Mouse (Mus musculus) lung, embryonic 16.5 days (tissue): ENCODE data around the gene Spats2l. TPM values are rescaled to one million over a fixed set of nuclear protein-coding genes. Genes with fewer than 3 reads are reported as not detected.
A peak's percentile ranks its signal among the peaks of the same experiment; 100 is the strongest.

Experiments
- ATAC-seq: fragments of 200-750 bp; cut with Nextera tagmentation; 2 replicates; pipeline ENCODE4 v1.8.0; 2017; ENCODE audit warnings: low read depth, mild to moderate bottlenecking, moderate library complexity
- H3K27ac ChIP-seq: fragments of 300-500 bp; sonication (generic); 2 replicates; pipeline ENCODE4 v1.5.1; 2014; ENCODE audit warnings: mild to moderate bottlenecking, control low read depth, low read length
- H3K27me3 ChIP-seq: fragments of 300-500 bp; sonication (generic); 2 replicates; pipeline ENCODE4 v1.6.1; 2014; ENCODE audit warnings: low read depth, low read length, mixed read lengths; ENCODE audit not compliant: control insufficient read depth, insufficient read depth
- H3K36me3 ChIP-seq: fragments of 300-500 bp; sonication (generic); 2 replicates; pipeline ENCODE4 v1.6.1; 2014; ENCODE audit warnings: low read length; ENCODE audit not compliant: control insufficient read depth, insufficient read depth
- H3K4me1 ChIP-seq: fragments of 300-500 bp; sonication (generic); replicated peaks from 2 replicates; pipeline ENCODE4 v1.6.1; 2014; ENCODE audit warnings: low read length, mixed read lengths; ENCODE audit not compliant: control insufficient read depth, insufficient read depth
- H3K4me2 ChIP-seq: fragments of 300-500 bp; sonication (generic); 2 replicates; pipeline ENCODE4 v1.6.1; 2014; ENCODE audit warnings: low read depth, low read length, control low read depth
- H3K4me3 ChIP-seq: fragments of 300-500 bp; sonication (generic); 2 replicates; pipeline ENCODE4 v1.5.1; 2014; ENCODE audit warnings: mild to moderate bottlenecking, low read length, control low read depth
- H3K9ac ChIP-seq: fragments of 300-500 bp; sonication (generic); 2 replicates; pipeline ENCODE4 v1.6.1; 2014; ENCODE audit warnings: low read length, control low read depth
- H3K9me3 ChIP-seq: fragments of 300-500 bp; sonication (generic); 2 replicates; pipeline ENCODE4 v1.6.1; 2016; ENCODE audit warnings: low read length; ENCODE audit not compliant: control insufficient read depth
- WGBS: fragments of 180-500 bp; shearing (Covaris S2); extraction: QIAGEN DNeasy Blood & Tissue Kit; methylation state at CpG from one replicate; pipeline ENCODE4 v1.1.7; 2014; 5-methylcytosine and 5-hydroxymethylcytosine counted together
- polyA plus RNA-seq: library from polyadenylated mRNA; unstranded; fragments of >200 nt; fragmentation: Nextera tagmentation; extraction: Ambion mirVana; gene quantifications from 2 replicates; pipeline ENCODE4 v1.2.1, GENCODE M21; 2015

Gene Spats2l
- polyA plus RNA-seq, 1 experiment from 2014 or later = 76.9 TPM

DNA sequence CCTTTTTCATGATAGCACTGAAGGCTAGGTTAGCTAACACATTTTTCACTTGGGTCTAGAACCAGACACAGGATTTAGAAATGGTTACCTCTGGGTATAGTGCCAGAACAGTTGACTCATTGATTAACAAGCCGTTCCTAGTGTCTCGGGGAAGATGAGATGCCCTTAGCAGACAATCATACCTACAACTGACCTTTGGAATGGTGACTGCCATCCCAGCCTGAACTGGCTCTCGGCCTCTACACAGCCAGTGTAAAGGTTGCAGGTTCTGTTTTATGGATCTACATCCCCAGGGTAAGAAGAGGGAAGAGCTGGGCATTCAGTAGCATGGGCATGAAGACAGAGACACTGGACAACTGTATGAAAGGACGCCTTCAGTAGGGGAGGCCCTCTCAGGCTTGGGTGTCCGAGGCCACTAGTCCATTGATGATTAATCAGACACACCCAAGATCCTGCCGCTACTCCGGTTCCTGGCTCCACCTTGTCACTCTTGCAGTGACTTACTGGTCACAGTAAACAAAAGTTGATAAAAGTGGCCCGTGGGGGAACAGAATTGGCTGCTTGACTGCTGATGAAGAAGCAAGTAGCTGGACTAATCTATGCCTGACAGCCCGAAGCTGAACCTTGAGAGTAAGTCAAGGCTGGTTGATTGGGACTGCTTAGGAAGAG, 71.2 kb downstream of the Spats2l start:
- Histone ChIP-seq H3K27ac (no peak overlapping the region), H3K4me1 (peaks cover 26% of the 10 kb centered on the region), H3K36me3 (no peaks in the 10 kb centered on the region), H3K9me3 (no peaks in the 10 kb centered on the region), H3K27me3 (no peaks in the 10 kb centered on the region), H3K9ac (no peak overlapping the region), H3K4me3 (no peak overlapping the region), H3K4me2 (no peak overlapping the region)
- 58% methylated on average over 9 of the region's 9 CpGs for WGBS
- no peak for ATAC-seq

DNA sequence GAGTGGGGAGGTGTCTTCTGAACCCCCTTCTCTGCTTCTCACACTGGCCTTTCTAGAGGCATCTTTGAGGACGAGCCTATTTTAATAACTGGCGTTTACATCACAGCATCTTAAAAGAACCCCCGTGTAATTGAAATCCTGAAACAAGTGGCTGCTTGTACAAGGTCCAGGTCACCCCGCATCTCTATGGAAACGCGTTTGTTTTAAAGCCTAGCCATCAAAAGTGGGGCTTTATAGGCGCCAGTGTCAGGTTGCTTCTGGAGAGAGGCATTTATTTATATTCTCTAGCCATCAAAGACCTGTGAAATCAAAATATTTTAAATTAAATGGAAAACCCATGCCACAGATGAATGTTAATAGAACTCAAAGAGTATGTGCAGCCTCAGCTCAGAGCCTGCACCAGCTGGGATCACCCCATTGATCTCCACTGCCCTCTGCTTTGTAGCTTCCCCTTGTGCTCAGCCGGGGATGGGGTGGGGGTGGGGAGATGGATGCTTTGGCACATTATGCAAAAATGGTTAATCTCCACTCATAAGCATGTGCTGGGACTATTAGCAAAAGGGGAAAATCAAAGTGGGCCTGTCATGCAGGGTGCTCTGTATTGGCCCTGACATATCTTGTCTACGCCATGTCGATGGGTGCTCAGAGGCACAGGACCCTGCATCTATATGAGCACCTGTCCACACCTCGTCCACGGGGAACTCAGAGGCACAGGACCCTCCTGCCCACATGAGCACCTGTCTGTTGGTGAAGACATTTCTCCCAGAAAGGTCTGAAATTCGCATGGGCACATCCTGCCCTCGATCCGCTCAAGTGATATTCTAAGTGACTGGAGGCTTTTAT, 73.1 kb downstream of the Spats2l start:
- no peak overlapping the region for H3K4me2 ChIP-seq
- H3K36me3 ChIP-seq = no peaks in the 10 kb centered on the region
- peaks cover 29% of the 10 kb centered on the region for H3K4me1 ChIP-seq
- WGBS = 43% methylated on average over 15 of the region's 15 CpGs
- H3K9ac ChIP-seq = no peak overlapping the region
- ATAC-seq = no peak
- no peaks in the 10 kb centered on the region for H3K27me3 ChIP-seq
- peak overlapping the region; percentile 61 for H3K27ac ChIP-seq
- no peaks in the 10 kb centered on the region for H3K9me3 ChIP-seq
- no peak overlapping the region for H3K4me3 ChIP-seq

DNA sequence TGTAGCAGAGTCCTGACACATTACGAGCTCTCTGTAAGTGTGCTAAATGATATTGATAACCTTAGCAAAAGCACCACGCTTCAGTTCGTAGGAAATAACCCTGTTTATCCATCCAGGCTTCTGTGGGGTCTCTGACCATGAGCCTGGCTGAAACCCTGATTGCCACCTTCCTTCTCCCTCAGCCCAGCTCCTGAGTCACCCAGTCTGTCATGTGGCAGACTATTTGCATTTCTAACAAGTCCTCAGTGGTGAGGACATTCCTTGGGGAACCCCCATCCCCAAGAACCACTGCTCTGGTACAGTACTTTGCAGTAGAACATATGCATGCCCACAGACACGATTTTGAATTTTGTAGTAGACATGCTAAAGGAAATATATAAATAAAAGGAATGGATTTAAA, 75.1 kb downstream of the Spats2l start:
- Histone ChIP-seq H3K9ac (no peak overlapping the region), H3K27me3 (no peaks in the 10 kb centered on the region), H3K4me1 (peaks cover 39% of the 10 kb centered on the region), H3K27ac (0 out of 2 replicates have a peak overlapping the region, but pooled peaks have one; percentile 12), H3K36me3 (no peaks in the 10 kb centered on the region), H3K4me2 (no peak overlapping the region), H3K9me3 (no peaks in the 10 kb centered on the region), H3K4me3 (no peak overlapping the region)
- ATAC-seq = no peak
- 71% methylated on average over 4 of the region's 4 CpGs for WGBS

DNA sequence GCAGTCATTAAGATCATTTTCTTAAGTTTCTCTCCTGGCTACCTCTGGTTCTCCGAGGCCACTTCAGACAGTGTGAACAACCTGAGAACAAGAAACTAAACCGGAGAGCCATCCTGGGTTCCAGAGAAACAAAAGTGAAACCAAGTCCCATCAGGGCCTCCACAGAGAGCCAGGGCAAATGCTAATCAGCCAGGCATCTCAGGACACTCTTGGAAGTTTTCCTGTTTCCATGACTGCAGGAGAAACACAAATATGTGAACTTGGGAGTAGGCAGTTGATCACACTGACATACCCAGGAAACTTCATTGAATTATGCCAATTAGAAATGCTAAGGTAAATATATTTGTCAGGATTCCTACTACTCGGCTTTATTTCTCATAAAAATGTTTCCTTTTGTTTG, 76.0 kb downstream of the Spats2l start:
- Histone ChIP-seq H3K36me3 (no peaks in the 10 kb centered on the region), H3K4me2 (peak overlapping the region; percentile 27; the same call in 1 of the 2 replicates), H3K9ac (no peak overlapping the region), H3K27me3 (no peaks in the 10 kb centered on the region), H3K27ac (no peak overlapping the region), H3K9me3 (no peaks in the 10 kb centered on the region), H3K4me1 (peaks cover 39% of the 10 kb centered on the region), H3K4me3 (no peak overlapping the region)
- ATAC-seq = peak; percentile 26; the same call in 1 of the 2 replicates
- WGBS = 47% methylated on average over 3 of the region's 3 CpGs

DNA sequence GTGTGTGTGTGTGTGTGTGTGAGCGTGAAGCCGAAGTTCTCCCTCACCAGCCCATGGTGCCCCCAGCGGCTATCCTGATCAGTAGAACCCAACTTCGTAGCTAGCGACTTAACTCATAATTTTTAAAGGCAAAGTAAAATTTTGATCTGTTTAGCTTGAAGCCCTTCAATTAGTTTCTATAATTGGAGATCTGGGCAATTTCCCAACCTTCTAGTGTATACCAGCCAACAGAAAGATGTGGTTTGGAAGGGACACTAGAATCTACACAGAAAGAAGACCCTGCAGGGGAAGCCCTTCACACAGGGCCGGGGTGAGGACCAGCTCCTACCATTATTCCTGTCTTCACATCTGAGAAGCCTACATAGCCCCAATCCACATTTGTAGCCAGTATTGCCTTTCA, 77.9 kb downstream of the Spats2l start:
- 70% methylated on average over 6 of the region's 6 CpGs for WGBS
- H3K27ac ChIP-seq = peak overlapping the region; percentile 70; the same call in 1 of the 2 replicates
- H3K9me3 ChIP-seq = no peaks in the 10 kb centered on the region
- no peak overlapping the region for H3K4me3 ChIP-seq
- no peaks in the 10 kb centered on the region for H3K27me3 ChIP-seq
- no peak overlapping the region for H3K4me2 ChIP-seq
- peaks cover 28% of the 10 kb centered on the region for H3K4me1 ChIP-seq
- ATAC-seq = peak; percentile 21; the same call in 1 of the 2 replicates
- H3K36me3 ChIP-seq = no peaks in the 10 kb centered on the region
- H3K9ac ChIP-seq = no peak overlapping the region

DNA sequence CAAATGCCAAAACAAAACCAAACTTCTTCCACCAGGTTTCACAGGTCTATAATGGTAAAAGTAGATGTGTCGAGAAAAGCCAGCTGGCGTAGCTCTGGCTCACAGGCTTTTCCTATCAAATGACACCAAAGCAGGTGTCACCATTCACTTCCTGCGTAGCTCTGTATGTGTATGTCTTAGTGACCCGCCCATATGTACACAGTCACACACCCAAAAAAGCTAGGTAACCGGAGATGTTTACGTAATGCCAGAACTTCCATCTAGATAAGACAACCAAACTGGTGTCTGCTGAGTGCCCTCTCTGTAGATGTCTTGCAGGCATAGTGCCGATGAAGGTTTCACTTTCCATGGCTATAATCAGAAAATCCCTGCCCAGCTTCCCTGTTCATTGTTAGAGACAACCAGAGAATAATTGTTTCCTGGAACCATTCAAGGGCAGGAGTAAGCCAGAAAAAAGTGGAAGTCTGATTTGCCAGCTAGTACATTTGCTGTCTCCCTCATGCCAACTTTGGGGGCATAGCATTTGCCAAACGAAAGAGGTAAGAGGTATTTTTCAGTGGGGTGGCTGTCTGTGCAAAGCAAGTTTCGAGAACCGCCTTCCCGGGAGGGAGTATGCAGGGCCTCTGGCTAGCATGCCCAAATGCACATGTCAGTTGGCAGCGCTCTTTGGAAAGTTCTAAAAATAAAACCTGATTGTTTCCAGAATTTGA, 78.8 kb downstream of the Spats2l start:
- Histone ChIP-seq H3K27me3 (no peaks in the 10 kb centered on the region), H3K27ac (peak overlapping the region; percentile 70), H3K9ac (no peak overlapping the region), H3K4me1 (peaks cover 22% of the 10 kb centered on the region), H3K36me3 (no peaks in the 10 kb centered on the region), H3K4me2 (peak overlapping the region; percentile 13), H3K9me3 (no peaks in the 10 kb centered on the region), H3K4me3 (peak overlapping the region; percentile 3)
- 41% methylated on average over 12 of the region's 12 CpGs for WGBS
- peak; percentile 58 for ATAC-seq

DNA sequence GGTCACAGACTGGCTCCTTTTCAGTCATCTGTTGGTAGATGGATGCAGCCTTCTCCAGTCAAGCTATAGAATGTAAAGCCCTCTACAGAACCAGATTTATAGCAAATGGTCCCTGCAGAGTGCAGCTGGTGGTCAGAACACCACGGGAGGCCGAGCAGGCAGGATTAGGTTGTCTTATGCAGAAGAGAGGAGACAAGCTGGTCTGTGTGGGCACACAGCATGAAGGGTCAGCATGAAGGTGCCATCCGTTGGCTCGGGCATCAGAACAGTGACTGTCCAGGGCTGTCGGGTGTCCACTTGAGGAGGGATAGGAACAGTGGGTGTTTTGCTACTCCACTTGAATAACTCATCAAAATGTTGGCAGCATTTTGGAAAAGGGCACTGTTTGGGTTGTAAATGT, 83.8 kb downstream of the Spats2l start:
- no peaks in the 10 kb centered on the region for H3K27me3 ChIP-seq
- no peak for ATAC-seq
- H3K36me3 ChIP-seq = peaks cover 2% of the 10 kb centered on the region; the same call in 1 of the 2 replicates
- H3K9ac ChIP-seq = no peak overlapping the region
- H3K4me1 ChIP-seq = peaks cover 2% of the 10 kb centered on the region
- no peaks in the 10 kb centered on the region for H3K9me3 ChIP-seq
- no peak overlapping the region for H3K4me3 ChIP-seq
- H3K4me2 ChIP-seq = no peak overlapping the region
- H3K27ac ChIP-seq = no peak overlapping the region
- 70% methylated on average over 5 of the region's 5 CpGs for WGBS

DNA sequence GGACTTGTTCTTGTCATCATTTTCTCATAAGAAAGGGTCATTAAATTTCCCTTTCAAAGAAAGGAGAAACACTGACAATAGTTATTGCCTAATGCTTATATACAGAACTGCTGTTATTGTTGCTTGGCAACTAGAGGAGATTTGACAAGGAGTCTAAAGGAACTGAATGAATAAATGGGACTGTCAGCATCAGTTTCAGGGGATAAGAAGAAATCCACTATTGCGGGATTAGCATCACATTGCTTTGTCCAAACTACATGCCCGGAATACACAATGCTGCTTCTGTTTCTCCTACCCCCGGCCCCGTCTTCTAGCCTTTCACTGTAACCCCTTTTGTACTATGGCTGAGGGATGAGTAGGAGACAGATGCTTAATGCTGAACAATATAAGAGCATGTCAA, 88.1 kb downstream of the Spats2l start:
- peaks cover 2% of the 10 kb centered on the region; the same call in 1 of the 2 replicates for H3K36me3 ChIP-seq
- H3K4me3 ChIP-seq = no peak overlapping the region
- no peak overlapping the region for H3K4me2 ChIP-seq
- no peak overlapping the region for H3K27ac ChIP-seq
- WGBS = 86% methylated on average over 4 of the region's 4 CpGs
- H3K4me1 ChIP-seq = no peaks in the 10 kb centered on the region
- no peaks in the 10 kb centered on the region for H3K27me3 ChIP-seq
- peaks cover 3% of the 10 kb centered on the region; the same call in 1 of the 2 replicates for H3K9me3 ChIP-seq
- no peak for ATAC-seq
- H3K9ac ChIP-seq = no peak overlapping the region

DNA sequence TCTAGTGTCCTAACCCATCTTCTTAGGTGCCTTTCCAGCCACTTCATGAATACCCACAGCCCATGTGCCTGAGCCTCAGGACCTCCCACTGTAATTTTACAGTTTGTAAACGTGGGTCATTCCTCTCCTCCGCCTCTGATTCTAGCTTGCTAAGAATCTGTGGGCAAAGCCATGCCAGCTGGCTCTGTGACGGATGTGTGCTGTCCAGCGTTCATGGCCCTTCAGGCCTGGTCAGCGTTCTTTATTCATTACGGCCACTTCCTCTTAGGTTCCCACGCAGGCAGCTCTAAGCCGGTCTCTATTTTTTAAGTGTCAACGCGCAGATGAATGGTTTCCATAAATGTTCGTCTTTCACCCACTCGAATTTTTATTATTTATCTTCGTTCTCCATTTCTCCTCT, 94.7 kb downstream of the Spats2l start:
- ATAC-seq = peak; percentile 54
- no peak overlapping the region for H3K4me2 ChIP-seq
- peaks cover 15% of the 10 kb centered on the region for H3K4me1 ChIP-seq
- peaks cover 3% of the 10 kb centered on the region; the same call in 1 of the 2 replicates for H3K36me3 ChIP-seq
- H3K27me3 ChIP-seq = no peaks in the 10 kb centered on the region
- H3K27ac ChIP-seq = peak overlapping the region; percentile 43; the same call in 1 of the 2 replicates
- H3K4me3 ChIP-seq = no peak overlapping the region
- WGBS = 39% methylated on average over 13 of the region's 13 CpGs
- no peaks in the 10 kb centered on the region for H3K9me3 ChIP-seq
- H3K9ac ChIP-seq = no peak overlapping the region
